Comparison of ENCODE assay signal across 15 mouse cellular contexts in the genomic region with DNA sequence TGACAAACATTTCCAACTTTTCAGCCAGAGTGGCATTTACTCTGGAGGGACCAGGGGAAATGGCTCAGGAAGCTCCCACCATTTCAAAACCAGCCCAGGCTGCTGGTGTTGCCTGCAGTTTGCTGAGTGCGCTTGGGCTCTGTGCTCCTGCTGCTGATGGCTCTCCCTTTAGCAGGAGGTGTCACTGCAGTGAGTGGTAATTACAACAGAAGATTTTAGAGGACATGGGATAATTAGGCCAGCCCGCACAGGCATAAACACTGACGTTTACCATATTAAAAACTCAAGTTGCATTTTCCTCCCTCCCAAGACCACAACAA.
A peak's percentile ranks its signal among the peaks of the same experiment; 100 is the strongest.
DNase-seq lines count a peak whose midpoint lies in the region; ATAC-seq and TF ChIP-seq lines count a peak whose summit lies in the region.
"Had no signal": no experiment of that assay in that cellular context is flagged by ENCODE, and none has a peak within 500 bp of the region (broad histone marks: within the 10 kb centered on the region; RNA-seq: fewer than 3 reads in every experiment).

No protein-coding gene starts in this region.

- H3K4me1 ChIP-seq in forebrain, postnatal 0 days (ENCODE audit: insufficient read depth), result peaks cover 16% of the 10 kb centered on the region
- peaks cover 22% of the 10 kb centered on the region for H3K4me1 ChIP-seq in limb, embryonic 10.5 days
- H3K4me1 ChIP-seq in neural tube, embryonic 14.5 days (ENCODE audit: control insufficient read depth, insufficient read depth, low read length), result peaks cover 7% of the 10 kb centered on the region; the same call in 1 of the 2 replicates
- H3K4me1 ChIP-seq in kidney, adult 2 months (ENCODE audit: control insufficient read depth, insufficient read depth, low read length), result no peaks in the 10 kb centered on the region

- H3K27ac ChIP-seq in forebrain, postnatal 0 days (ENCODE audit: low read depth, low read length), result peak overlapping the region; percentile 36
- peak overlapping the region; percentile 4; the same call in 1 of the 2 replicates for H3K27ac ChIP-seq in limb, embryonic 10.5 days
- H3K27ac ChIP-seq in neural tube, embryonic 14.5 days (ENCODE audit: low read depth, low read length), result 0 out of 2 replicates have a peak overlapping the region, but pooled peaks have one; percentile 12
- no peak overlapping the region for H3K27ac ChIP-seq in kidney, adult 2 months (ENCODE audit: insufficient read depth, low read depth, low read length)

- H3K4me3 ChIP-seq in forebrain, postnatal 0 days (ENCODE audit: low read depth, low read length), result no peak overlapping the region
- no peak overlapping the region for H3K4me3 ChIP-seq in limb, embryonic 10.5 days
- H3K4me3 ChIP-seq in neural tube, embryonic 14.5 days (ENCODE audit: low read depth, low read length), result no peak overlapping the region
- H3K4me3 ChIP-seq in kidney, adult 2 months (ENCODE audit: insufficient read depth, low read depth, low read length), result no peak overlapping the region

- peak; percentile 38; the same call in 1 of the 2 replicates for ATAC-seq in forebrain, postnatal 0 days
- ATAC-seq in neural tube, embryonic 14.5 days (ENCODE audit: low read depth), result no peak
- ATAC-seq: activated CD4-positive, CD25-positive, alpha-beta regulatory T cell, adult 4 months had no signal

- 0 out of 2 replicates have a peak overlapping the region, but pooled peaks have one; percentile 5 for H3K4me2 ChIP-seq in forebrain, postnatal 0 days (ENCODE audit: low read depth)
- no peak overlapping the region for H3K4me2 ChIP-seq in neural tube, embryonic 14.5 days (ENCODE audit: low read depth, low read length)

- DNase-seq in layer of hippocampus, postnatal 10 days (ENCODE audit: low spot score in 2 of 2), result peak; percentile 15 to 19
- DNase-seq in layer of hippocampus, adult 9-11 months, result no peak
- no peak for DNase-seq in forebrain, postnatal 0 days
- no peak for DNase-seq in limb, embryonic 10.5 days (ENCODE audit: low spot score)
- no peak for DNase-seq in spleen, postnatal 4 days (ENCODE audit: low spot score in 2 of 2)
- DNase-seq in kidney, adult 2 months, result no peak
- no peak for DNase-seq in embryo, embryonic 11 days
- DNase-seq: kidney, postnatal 14 days; liver; lung, adult 18-20 months; lung, postnatal 36 days; thymus, adult 18-20 months had no signal

- no peak overlapping the region for H3K9ac ChIP-seq in forebrain, postnatal 0 days
- no peak overlapping the region for H3K9ac ChIP-seq in neural tube, embryonic 14.5 days (replicated peaks; ENCODE audit: low read depth, low read length)

- no peaks in the 10 kb centered on the region for H3K36me3 ChIP-seq in forebrain, postnatal 0 days (ENCODE audit: insufficient read depth)
- H3K36me3 ChIP-seq in limb, embryonic 10.5 days, result no peaks in the 10 kb centered on the region
- H3K36me3 ChIP-seq in neural tube, embryonic 14.5 days (ENCODE audit: control insufficient read depth, insufficient read depth, low read length), result no peaks in the 10 kb centered on the region
- no peaks in the 10 kb centered on the region for H3K36me3 ChIP-seq in kidney, adult 2 months (ENCODE audit: control insufficient read depth, insufficient read depth, low read length)

- no peaks in the 10 kb centered on the region for H3K9me3 ChIP-seq in forebrain, postnatal 0 days (ENCODE audit: low read length)
- H3K9me3 ChIP-seq in limb, embryonic 10.5 days (replicated peaks), result no peaks in the 10 kb centered on the region
- H3K9me3 ChIP-seq in neural tube, embryonic 14.5 days (ENCODE audit: control insufficient read depth, low read length), result no peaks in the 10 kb centered on the region

- no peaks in the 10 kb centered on the region for H3K27me3 ChIP-seq in forebrain, postnatal 0 days (ENCODE audit: insufficient read depth, low read length)
- H3K27me3 ChIP-seq in limb, embryonic 10.5 days (ENCODE audit: low read depth, poor library complexity, severe bottlenecking), result no peaks in the 10 kb centered on the region
- H3K27me3 ChIP-seq in neural tube, embryonic 14.5 days (ENCODE audit: control insufficient read depth, insufficient read depth, low read length), result no peaks in the 10 kb centered on the region
- H3K27me3 ChIP-seq in kidney, adult 2 months (replicated peaks; ENCODE audit: control insufficient read depth, insufficient read depth, low read length), result no peaks in the 10 kb centered on the region
- H3K27me3 ChIP-seq: CH12.LX had no signal

- TF ChIP-seq POLR2A in kidney, adult 2 months (IDR thresholded peaks at IDR 0.05; ENCODE audit: low read depth, low read length), result no peak

- no peak for TF ChIP-seq CTCF in forebrain, postnatal 0 days (IDR thresholded peaks at IDR 0.05; ENCODE audit: low read depth)
- TF ChIP-seq CTCF in kidney, adult 2 months (conservative IDR thresholded peaks at IDR 0.05; ENCODE audit: insufficient read depth, insufficient read length, low read depth, low read length), result no peak

- WGBS in forebrain, postnatal 0 days, result 15% methylated on average over 3 of the region's 3 CpGs
- 37% methylated on average over 3 of the region's 3 CpGs for WGBS in limb, embryonic 10.5 days
- WGBS in neural tube, embryonic 14.5 days, result 28% methylated on average over 3 of the region's 3 CpGs
- WGBS in kidney, adult 2 months, result 65% methylated on average over 3 of the region's 3 CpGs

Comparison
In these comparisons a context has a peak if more than half of its experiments do, and no peak if none do; other contexts are left out.
1. DNase-seq: peak in layer of hippocampus, postnatal 10 days (2 of 2); none in layer of hippocampus, adult 9-11 months (single experiment), forebrain, postnatal 0 days (single experiment), limb, embryonic 10.5 days (single experiment), spleen, postnatal 4 days (0 of 2), kidney, adult 2 months (single experiment) and embryo, embryonic 11 days (single experiment).